Comparison of ENCODE assay signal across 8 mouse cellular contexts in genomic region chr7:13010005-13010908, GRCm38 (mm10). TPM values are rescaled to one million over a fixed set of nuclear protein-coding genes. Genes with fewer than 3 reads are reported as not detected.
DNase-seq lines count a peak whose midpoint lies in the region; ATAC-seq and TF ChIP-seq lines count a peak whose summit lies in the region.

TSS of gene Zbtb45 (minus strand) at chr7:13010034.

- no peaks in the 10 kb centered on the region for H3K27me3 ChIP-seq in kidney, embryonic 15.5 days
- peaks cover 26% of the 10 kb centered on the region for H3K27me3 ChIP-seq in hindbrain, embryonic 10.5 days (ENCODE audit: insufficient read depth, poor library complexity, severe bottlenecking)
- no peaks in the 10 kb centered on the region; the same call in 1 of the 2 replicates for H3K27me3 ChIP-seq in liver, embryonic 11.5 days (replicated peaks; ENCODE audit: control insufficient read depth, insufficient read depth, low read length)

- H3K9me3 ChIP-seq in kidney, embryonic 15.5 days (replicated peaks): no peaks in the 10 kb centered on the region
- H3K9me3 ChIP-seq in ES-E14 (ENCODE audit: control insufficient read depth, insufficient read depth, low read depth, low read length): no peaks in the 10 kb centered on the region
- 0 out of 2 replicates have a peak, but pooled peaks cover 3% of the 10 kb centered on the region for H3K9me3 ChIP-seq in hindbrain, embryonic 10.5 days
- H3K9me3 ChIP-seq in liver, embryonic 11.5 days (ENCODE audit: control insufficient read depth, low read length): no peaks in the 10 kb centered on the region

- peak within 1 kb of the TSS; percentile 79 for H3K4me2 ChIP-seq in kidney, embryonic 15.5 days
- H3K4me2 ChIP-seq in liver, embryonic 11.5 days: peak within 1 kb of the TSS; percentile 92

- in situ Hi-C loops in ES-E14 (cut with MboI; ENCODE audit: low sequenced_read_pairs in 2 of 2, unreplicated experiment in 2 of 2): no loop called here

- peaks cover 32% of the 10 kb centered on the region for H3K4me1 ChIP-seq in kidney, embryonic 15.5 days
- H3K4me1 ChIP-seq in ES-E14 (ENCODE audit: control insufficient read depth in 2 of 2, insufficient read depth in 2 of 2, low read length in 2 of 2, poor library complexity in 1 of 2): peaks cover 12 to 19% of the 10 kb centered on the region in 2 experiments; a peak in 3 of 4 replicates
- no peaks in the 10 kb centered on the region for H3K4me1 ChIP-seq in cortical plate, adult 2 months (ENCODE audit: control insufficient read depth, insufficient read depth, low read length)
- H3K4me1 ChIP-seq in hindbrain, embryonic 10.5 days (replicated peaks): peaks cover 30% of the 10 kb centered on the region
- peaks cover 6% of the 10 kb centered on the region for H3K4me1 ChIP-seq in liver, embryonic 11.5 days (replicated peaks; ENCODE audit: control insufficient read depth, insufficient read depth, low read length)

- H3K4me3 ChIP-seq in kidney, embryonic 15.5 days (replicated peaks): peak within 1 kb of the TSS; percentile 57
- H3K4me3 ChIP-seq in ES-E14 (ENCODE audit: insufficient read depth in 1 of 2, low read depth in 1 of 2, low read length in 2 of 2, poor library complexity in 1 of 2, severe bottlenecking in 1 of 2): peak within 1 kb of the TSS; percentile 77 to 78
- peak within 1 kb of the TSS; percentile 81 for H3K4me3 ChIP-seq in cortical plate, adult 2 months (ENCODE audit: insufficient read depth, low read length)
- peak within 1 kb of the TSS; percentile 70 for H3K4me3 ChIP-seq in hindbrain, embryonic 10.5 days
- H3K4me3 ChIP-seq in liver, embryonic 11.5 days (ENCODE audit: low read depth, low read length): peak within 1 kb of the TSS; percentile 75

- peak within 1 kb of the TSS; percentile 79 for H3K9ac ChIP-seq in kidney, embryonic 15.5 days
- peak within 1 kb of the TSS; percentile 88 for H3K9ac ChIP-seq in ES-E14 (ENCODE audit: insufficient read depth, low read depth, low read length, poor library complexity, severe bottlenecking)
- peak within 1 kb of the TSS; percentile 93 for H3K9ac ChIP-seq in liver, embryonic 11.5 days (ENCODE audit: low read depth, low read length)

- ATAC-seq in kidney, embryonic 15.5 days (replicated peaks; ENCODE audit: low FRiP score): no peak
- peak; percentile 87; the same call in 1 of the 2 replicates for ATAC-seq in liver, embryonic 11.5 days (replicated peaks; ENCODE audit: low FRiP score)
- ATAC-seq in megakaryocyte progenitor cell, adult 5-6 weeks (replicated peaks; ENCODE audit: poor library complexity): no peak

- peak within 1 kb of the TSS; percentile 95 for H3K27ac ChIP-seq in kidney, embryonic 15.5 days
- H3K27ac ChIP-seq in ES-E14 (ENCODE audit: insufficient read depth, low read depth, low read length, poor library complexity, severe bottlenecking): peak within 1 kb of the TSS; percentile 100
- peak within 1 kb of the TSS; percentile 93 for H3K27ac ChIP-seq in cortical plate, adult 2 months (ENCODE audit: insufficient read depth, low read length)
- peak within 1 kb of the TSS; percentile 93 for H3K27ac ChIP-seq in hindbrain, embryonic 10.5 days
- H3K27ac ChIP-seq in liver, embryonic 11.5 days (ENCODE audit: low read depth, low read length): peak within 1 kb of the TSS; percentile 98

- WGBS in kidney, embryonic 15.5 days: 12% methylated on average over 26 of the region's 26 CpGs
- 11% methylated on average over 26 of the region's 26 CpGs for WGBS in hindbrain, embryonic 10.5 days
- 17% methylated on average over 26 of the region's 26 CpGs for WGBS in liver, embryonic 11.5 days

- H3K36me3 ChIP-seq in kidney, embryonic 15.5 days: peaks cover 27% of the 10 kb centered on the region
- H3K36me3 ChIP-seq in ES-E14 (ENCODE audit: control insufficient read depth, insufficient read depth, low read length, poor library complexity, severe bottlenecking): no peaks in the 10 kb centered on the region
- H3K36me3 ChIP-seq in hindbrain, embryonic 10.5 days: peaks cover 28% of the 10 kb centered on the region
- H3K36me3 ChIP-seq in liver, embryonic 11.5 days (ENCODE audit: control insufficient read depth, insufficient read depth, low read length): peaks cover 21% of the 10 kb centered on the region

- no peak for TF ChIP-seq CTCF in cortical plate, adult 2 months (IDR thresholded peaks at IDR 0.05; ENCODE audit: extremely low read depth, insufficient read depth, low read length)

- DNase-seq in kidney, postnatal 14 days: no peak
- peak; percentile 69 for DNase-seq in ES-E14 (ENCODE audit: low read depth, low spot score)
- DNase-seq in hindbrain, embryonic 10.5 days (ENCODE audit: low spot score): peak; percentile 38
- no peak for DNase-seq in liver, embryonic 11.5 days (ENCODE audit: low spot score)
- peak; percentile 31 for DNase-seq in yolk sac, embryonic 10.5 days (ENCODE audit: low spot score)

- TF ChIP-seq POLR2A in cortical plate, adult 2 months (IDR thresholded peaks at IDR 0.05; ENCODE audit: extremely low read depth, insufficient read depth, low read length): no peak

TF ChIP-seq in ES-E14, 5 proteins besides CTCF, POLR2A, EP300 and RAD21:
- peak; percentile 94 for TF ChIP-seq ZNF384 (IDR thresholded peaks at IDR 0.05; ENCODE audit: low read depth, low read length)
- TF ChIP-seq MAFK (IDR thresholded peaks at IDR 0.05; ENCODE audit: insufficient read depth, low read depth, low read length): no peak; the same call in 1 of the 2 replicates

RNA-seq across cellular contexts. Expression of gene Zbtb45, which starts in this region (rescaled TPM):
- 22.1 and 24.8 TPM in 2 replicates for polyA plus RNA-seq in kidney, embryonic 15.5 days (2015; fragmentation: Nextera tagmentation; extraction: Ambion mirVana)
- 23.7 and 26.7 TPM in 2 replicates for total RNA-seq in ES-E14 (2012; rRNA removed)
- 32.2 and 33.4 TPM in 2 replicates for polyA plus RNA-seq in cortical plate, adult 2 months (2012; rRNA removed)
- polyA plus RNA-seq in hindbrain, embryonic 10.5 days (2016; fragmentation: Nextera tagmentation; extraction: Ambion mirVana): 31.3 and 34.4 TPM in 2 replicates
- polyA plus RNA-seq in liver, embryonic 11.5 days (2014; fragmentation: Nextera tagmentation; extraction: Ambion mirVana): 27.5 and 27.9 TPM in 2 replicates
- total RNA-seq in megakaryocyte progenitor cell, adult 5-6 weeks (2015): 11.4 and 13.8 TPM in 2 replicates
- total RNA-seq in megakaryocyte progenitor cell, adult 5-6 weeks (2017): 7.8 and 9.8 TPM in 2 replicates

Comparison
In these comparisons a context has a peak if more than half of its experiments do, and no peak if none do; other contexts are left out.
1. DNase-seq: peak in ES-E14 (single experiment), hindbrain, embryonic 10.5 days (single experiment) and yolk sac, embryonic 10.5 days (single experiment); none in kidney, postnatal 14 days (single experiment) and liver, embryonic 11.5 days (single experiment).
2. Peak in every context shown above with its lines, with median percentiles within 50 percentile points of each other: H3K27ac ChIP-seq, H3K4me3 ChIP-seq and H3K9ac ChIP-seq.